Mouse (Mus musculus): ENCODE measurements at regions not wholly inside any gene's neighbourhood (a gene's known extent, or its start where the extent isn't known, plus 50 kb on each side); places are given as distances from the start of the nearest gene placed in this dataset.
"Not testable (repeated sequence)": the region's sequence is repeated elsewhere in the genome, so short reads cannot be mapped to it uniquely, and the experiment has no call there.

- 68% methylated on average over 4 of the region's 4 CpGs for WGBS
- DNase-seq (ENCODE audit: low spot score) (no peak), ATAC-seq (replicated peaks; ENCODE audit: low FRiP score) (no peak)
- Histone ChIP-seq H3K4me1 (replicated peaks; ENCODE audit: control insufficient read depth, insufficient read depth, low read length) (no peaks in the 10 kb centered on the region), H3K27me3 (replicated peaks; ENCODE audit: control insufficient read depth, insufficient read depth, low read length) (no peaks in the 10 kb centered on the region), H3K36me3 (ENCODE audit: control insufficient read depth, insufficient read depth, low read length) (no peaks in the 10 kb centered on the region), H3K4me2 (no peak overlapping the region), H3K27ac (ENCODE audit: low read depth, low read length) (no peak overlapping the region), H3K4me3 (ENCODE audit: low read depth, low read length) (no peak overlapping the region), H3K9me3 (ENCODE audit: control insufficient read depth, low read length) (no peaks in the 10 kb centered on the region), H3K9ac (ENCODE audit: low read depth, low read length) (no peak overlapping the region)
Measured at GRCm38 (mm10) chr1:35202551-35202950, 352.8 kb downstream of the Plekhb2 start.

- no peaks in the 10 kb centered on the region for H3K27me3 ChIP-seq (replicated peaks; ENCODE audit: control insufficient read depth, insufficient read depth, low read length)
- no peak for DNase-seq (ENCODE audit: low spot score)
- H3K4me1 ChIP-seq (replicated peaks; ENCODE audit: control insufficient read depth, insufficient read depth, low read length) = no peaks in the 10 kb centered on the region
- 74% methylated on average over 11 of the region's 11 CpGs for WGBS
- H3K36me3 ChIP-seq (ENCODE audit: control insufficient read depth, insufficient read depth, low read length) = no peaks in the 10 kb centered on the region
- ATAC-seq (replicated peaks; ENCODE audit: low FRiP score) = no peak
- no peak overlapping the region for H3K27ac ChIP-seq (ENCODE audit: low read depth, low read length)
- H3K9ac ChIP-seq (ENCODE audit: low read depth, low read length) = no peak overlapping the region
- H3K4me3 ChIP-seq (ENCODE audit: low read depth, low read length) = no peak overlapping the region
- no peak overlapping the region for H3K4me2 ChIP-seq
- no peaks in the 10 kb centered on the region for H3K9me3 ChIP-seq (ENCODE audit: control insufficient read depth, low read length)
Measured at GRCm38 (mm10) chr1:35206834-35207529, 357.2 kb downstream of the Plekhb2 start.

GRCm38 (mm10) chr1:35212111-35212891 lies 362.5 kb downstream of the Plekhb2 start:
- no peak overlapping the region for H3K4me2 ChIP-seq
- H3K4me3 ChIP-seq (ENCODE audit: low read depth, low read length) = no peak overlapping the region
- 78% methylated on average over 13 of the region's 13 CpGs for WGBS
- H3K36me3 ChIP-seq (ENCODE audit: control insufficient read depth, insufficient read depth, low read length) = no peaks in the 10 kb centered on the region
- H3K9ac ChIP-seq (ENCODE audit: low read depth, low read length) = no peak overlapping the region
- no peak overlapping the region for H3K27ac ChIP-seq (ENCODE audit: low read depth, low read length)
- H3K4me1 ChIP-seq (replicated peaks; ENCODE audit: control insufficient read depth, insufficient read depth, low read length) = no peaks in the 10 kb centered on the region
- H3K27me3 ChIP-seq (replicated peaks; ENCODE audit: control insufficient read depth, insufficient read depth, low read length) = no peaks in the 10 kb centered on the region
- ATAC-seq (replicated peaks; ENCODE audit: low FRiP score) = no peak
- no peak for DNase-seq (ENCODE audit: low spot score)
- no peaks in the 10 kb centered on the region for H3K9me3 ChIP-seq (ENCODE audit: control insufficient read depth, low read length)

GRCm38 (mm10) chr1:35213875-35214274 lies 364.1 kb downstream of the Plekhb2 start:
- H3K27me3 ChIP-seq (replicated peaks; ENCODE audit: control insufficient read depth, insufficient read depth, low read length) = no peaks in the 10 kb centered on the region
- no peak overlapping the region for H3K27ac ChIP-seq (ENCODE audit: low read depth, low read length)
- no peaks in the 10 kb centered on the region for H3K36me3 ChIP-seq (ENCODE audit: control insufficient read depth, insufficient read depth, low read length)
- WGBS = 78% methylated on average over 10 of the region's 10 CpGs
- no peak overlapping the region for H3K9ac ChIP-seq (ENCODE audit: low read depth, low read length)
- no peaks in the 10 kb centered on the region for H3K4me1 ChIP-seq (replicated peaks; ENCODE audit: control insufficient read depth, insufficient read depth, low read length)
- no peaks in the 10 kb centered on the region for H3K9me3 ChIP-seq (ENCODE audit: control insufficient read depth, low read length)
- H3K4me2 ChIP-seq = no peak overlapping the region
- ATAC-seq (replicated peaks; ENCODE audit: low FRiP score) (no peak), DNase-seq (ENCODE audit: low spot score) (no peak)
- H3K4me3 ChIP-seq (ENCODE audit: low read depth, low read length) = no peak overlapping the region

- Histone ChIP-seq H3K4me2 (no peak overlapping the region), H3K27ac (ENCODE audit: low read depth, low read length) (no peak overlapping the region), H3K9me3 (ENCODE audit: control insufficient read depth, low read length) (peaks cover 3% of the 10 kb centered on the region; the same call in 1 of the 2 replicates), H3K27me3 (replicated peaks; ENCODE audit: control insufficient read depth, insufficient read depth, low read length) (no peaks in the 10 kb centered on the region), H3K36me3 (ENCODE audit: control insufficient read depth, insufficient read depth, low read length) (no peaks in the 10 kb centered on the region), H3K9ac (ENCODE audit: low read depth, low read length) (no peak overlapping the region), H3K4me1 (replicated peaks; ENCODE audit: control insufficient read depth, insufficient read depth, low read length) (no peaks in the 10 kb centered on the region), H3K4me3 (ENCODE audit: low read depth, low read length) (no peak overlapping the region)
- DNase-seq (ENCODE audit: low spot score) = no peak
- no peak for ATAC-seq (replicated peaks; ENCODE audit: low FRiP score)
- 84% methylated on average over 8 of the region's 8 CpGs for WGBS
Measured at GRCm38 (mm10) chr1:35216411-35216810, 366.6 kb downstream of the Plekhb2 start.

GRCm38 (mm10) chr1:35220215-35220614 lies 370.4 kb downstream of the Plekhb2 start:
- H3K4me3 ChIP-seq (ENCODE audit: low read depth, low read length); H3K4me1 ChIP-seq (replicated peaks; ENCODE audit: control insufficient read depth, insufficient read depth, low read length); H3K27me3 ChIP-seq (replicated peaks; ENCODE audit: control insufficient read depth, insufficient read depth, low read length); H3K36me3 ChIP-seq (ENCODE audit: control insufficient read depth, insufficient read depth, low read length); ATAC-seq (replicated peaks; ENCODE audit: low FRiP score); H3K27ac ChIP-seq (ENCODE audit: low read depth, low read length); H3K9ac ChIP-seq (ENCODE audit: low read depth, low read length); DNase-seq (ENCODE audit: low spot score); H3K9me3 ChIP-seq (ENCODE audit: control insufficient read depth, low read length); H3K4me2 ChIP-seq: not testable (repeated sequence)
- 80% methylated on average over 6 of the region's 6 CpGs for WGBS

GRCm38 (mm10) chr1:35220751-35221150 lies 371.0 kb downstream of the Plekhb2 start:
- H3K27me3 ChIP-seq (replicated peaks; ENCODE audit: control insufficient read depth, insufficient read depth, low read length) = no peaks in the 10 kb centered on the region
- no peak for DNase-seq (ENCODE audit: low spot score)
- no peak overlapping the region for H3K27ac ChIP-seq (ENCODE audit: low read depth, low read length)
- WGBS = 69% methylated on average over 9 of the region's 9 CpGs
- no peak overlapping the region for H3K4me2 ChIP-seq
- no peak for ATAC-seq (replicated peaks; ENCODE audit: low FRiP score)
- H3K9me3 ChIP-seq (ENCODE audit: control insufficient read depth, low read length) = peaks cover 3% of the 10 kb centered on the region; the same call in 1 of the 2 replicates
- no peak overlapping the region for H3K4me3 ChIP-seq (ENCODE audit: low read depth, low read length)
- no peaks in the 10 kb centered on the region for H3K36me3 ChIP-seq (ENCODE audit: control insufficient read depth, insufficient read depth, low read length)
- no peak overlapping the region for H3K9ac ChIP-seq (ENCODE audit: low read depth, low read length)
- H3K4me1 ChIP-seq (replicated peaks; ENCODE audit: control insufficient read depth, insufficient read depth, low read length) = no peaks in the 10 kb centered on the region

GRCm38 (mm10) chr1:35232592-35232991 lies 382.8 kb downstream of the Plekhb2 start:
- H3K36me3 ChIP-seq (ENCODE audit: control insufficient read depth, insufficient read depth, low read length) = no peaks in the 10 kb centered on the region
- H3K27me3 ChIP-seq (replicated peaks; ENCODE audit: control insufficient read depth, insufficient read depth, low read length) = no peaks in the 10 kb centered on the region
- 50% methylated on average over 2 of the region's 2 CpGs for WGBS
- H3K27ac ChIP-seq (ENCODE audit: low read depth, low read length) = no peak overlapping the region
- no peak for ATAC-seq (replicated peaks; ENCODE audit: low FRiP score)
- no peak overlapping the region for H3K9ac ChIP-seq (ENCODE audit: low read depth, low read length)
- no peaks in the 10 kb centered on the region for H3K4me1 ChIP-seq (replicated peaks; ENCODE audit: control insufficient read depth, insufficient read depth, low read length)
- no peak for DNase-seq (ENCODE audit: low spot score)
- 0 out of 2 replicates have a peak, but pooled peaks cover 2% of the 10 kb centered on the region for H3K9me3 ChIP-seq (ENCODE audit: control insufficient read depth, low read length)
- H3K4me3 ChIP-seq (ENCODE audit: low read depth, low read length) = no peak overlapping the region
- H3K4me2 ChIP-seq = no peak overlapping the region

GRCm38 (mm10) chr1:35238139-35238538 lies 388.4 kb downstream of the Plekhb2 start:
- ATAC-seq (replicated peaks; ENCODE audit: low FRiP score) = no peak
- no peaks in the 10 kb centered on the region for H3K36me3 ChIP-seq (ENCODE audit: control insufficient read depth, insufficient read depth, low read length)
- no peak overlapping the region for H3K4me3 ChIP-seq (ENCODE audit: low read depth, low read length)
- H3K27ac ChIP-seq (ENCODE audit: low read depth, low read length) = no peak overlapping the region
- H3K9ac ChIP-seq (ENCODE audit: low read depth, low read length) = no peak overlapping the region
- no peak overlapping the region for H3K4me2 ChIP-seq
- H3K27me3 ChIP-seq (replicated peaks; ENCODE audit: control insufficient read depth, insufficient read depth, low read length) = no peaks in the 10 kb centered on the region
- H3K9me3 ChIP-seq (ENCODE audit: control insufficient read depth, low read length) = 0 out of 2 replicates have a peak, but pooled peaks cover 2% of the 10 kb centered on the region
- no peaks in the 10 kb centered on the region for H3K4me1 ChIP-seq (replicated peaks; ENCODE audit: control insufficient read depth, insufficient read depth, low read length)
- no peak for DNase-seq (ENCODE audit: low spot score)

Data from liver, embryonic 11.5 days (tissue).